Mouse (Mus musculus) heart, adult 8-10 months (tissue): ENCODE results near the gene Adh5. TPM values are rescaled to one million over a fixed set of nuclear protein-coding genes. Genes with fewer than 3 reads are reported as not detected.

Experiments
- total RNA-seq, 4 experiments: library from RNA; stranded (reverse); gene quantifications; 2 replicates each; pipeline ENCODE4 v1.2.4; 2022

The Adh5 gene
- total RNA-seq, 4 experiments from 2014 or later = 79.6 to 88.4 (median 83.5) TPM

Other genes starting within 250 kb of the Adh5 start
- not detected for gene 4930579F01Rik, start 249.3 kb upstream of the Adh5 start, total RNA-seq
- under 1 TPM; 0.11 to 0.81 (median 0.47) TPM for gene Adh7, start 225.3 kb upstream of the Adh5 start, total RNA-seq
- 10 to 100 TPM; 26.8 to 55.8 (median 33.1) TPM for gene Adh1, start 182.1 kb upstream of the Adh5 start, total RNA-seq
- gene Adh6a, start 129.8 kb upstream of the Adh5 start, total RNA-seq = not detected
- 1 to 10 TPM; 1.2 to 2.7 (median 1.6) TPM for gene Adh6b, start 101.3 kb upstream of the Adh5 start, total RNA-seq
- not detected for gene Adh4, start 27.6 kb upstream of the Adh5 start, total RNA-seq
- gene Metap1, start 46.4 kb downstream of the Adh5 start, total RNA-seq = 10 to 100 TPM; 38.3 to 41.3 (median 40.2) TPM
- gene Eif4e, start 83.1 kb downstream of the Adh5 start, total RNA-seq = 100 to 1,000 TPM; 177 to 243 (median 205) TPM